Mouse (Mus musculus): ENCODE measurements around the gene Megf11. TPM values are rescaled to one million over a fixed set of nuclear protein-coding genes. Genes with fewer than 3 reads are reported as not detected.
A peak's percentile ranks its signal among the peaks of the same experiment; 100 is the strongest.
"Not testable (repeated sequence)": the region's sequence is repeated elsewhere in the genome, so short reads cannot be mapped to it uniquely, and the experiment has no call there.

The Megf11 gene
- polyA plus RNA-seq, 1 experiment from 2014 or later, result 1.0 TPM

GRCm38 (mm10) chr9:64734992-64735391 is 349.6 kb downstream of the Megf11 start:
- H3K9me3 ChIP-seq; H3K27me3 ChIP-seq; H3K4me2 ChIP-seq; H3K36me3 ChIP-seq; H3K9ac ChIP-seq; H3K4me3 ChIP-seq; ATAC-seq (ENCODE audit: borderline replicate concordance, extremely low read depth, low FRiP score, low TSS enrichment); H3K4me1 ChIP-seq; H3K27ac ChIP-seq: not testable (repeated sequence)
- WGBS, result 90% methylated on average over 7 of the region's 7 CpGs

- H3K9me3 ChIP-seq, result no peaks in the 10 kb centered on the region
- peaks cover 3% of the 10 kb centered on the region; the same call in 1 of the 2 replicates for H3K4me1 ChIP-seq
- no peaks in the 10 kb centered on the region for H3K36me3 ChIP-seq
- H3K27ac ChIP-seq, result peak overlapping the region; percentile 93
- H3K4me2 ChIP-seq, result peak overlapping the region; percentile 66
- no peaks in the 10 kb centered on the region for H3K27me3 ChIP-seq
- peak overlapping the region; percentile 99 for H3K4me3 ChIP-seq
- peak overlapping the region; percentile 93 for H3K9ac ChIP-seq
- no peak for ATAC-seq (ENCODE audit: borderline replicate concordance, extremely low read depth, low FRiP score, low TSS enrichment)
- WGBS, result 4% methylated on average over 9 of the region's 9 CpGs
Observed at GRCm38 (mm10) chr9:64736076-64736638, 350.7 kb downstream of the Megf11 start.

- H3K36me3 ChIP-seq, result no peaks in the 10 kb centered on the region
- no peaks in the 10 kb centered on the region for H3K27me3 ChIP-seq
- ATAC-seq (ENCODE audit: borderline replicate concordance, extremely low read depth, low FRiP score, low TSS enrichment), result peak; percentile 78
- H3K4me1 ChIP-seq, result peaks cover 3% of the 10 kb centered on the region; the same call in 1 of the 2 replicates
- H3K4me2 ChIP-seq, result peak overlapping the region; percentile 66
- H3K9me3 ChIP-seq, result no peaks in the 10 kb centered on the region
- H3K4me3 ChIP-seq, result peak overlapping the region; percentile 99
- peak overlapping the region; percentile 93 for H3K9ac ChIP-seq
- under 1% methylated on average over 34 of the region's 35 CpGs for WGBS
- H3K27ac ChIP-seq, result peak overlapping the region; percentile 93
Observed at GRCm38 (mm10) chr9:64736639-64737405, 351.4 kb downstream of the Megf11 start.

- no peaks in the 10 kb centered on the region for H3K36me3 ChIP-seq
- peak within 1 kb of the TSS; percentile 93 for H3K27ac ChIP-seq
- no peaks in the 10 kb centered on the region for H3K9me3 ChIP-seq
- under 1% methylated on average over 60 of the region's 61 CpGs for WGBS
- H3K4me1 ChIP-seq, result peaks cover 3% of the 10 kb centered on the region; the same call in 1 of the 2 replicates
- peak; percentile 98 for ATAC-seq (ENCODE audit: borderline replicate concordance, extremely low read depth, low FRiP score, low TSS enrichment)
- peak within 1 kb of the TSS; percentile 93 for H3K9ac ChIP-seq
- no peaks in the 10 kb centered on the region for H3K27me3 ChIP-seq
- H3K4me2 ChIP-seq, result peak within 1 kb of the TSS; percentile 66
- H3K4me3 ChIP-seq, result peak within 1 kb of the TSS; percentile 99
Observed at GRCm38 (mm10) chr9:64737406-64738201, 352.2 kb downstream of the Megf11 start, which contains the start of gene Rab11a. TSS of gene Rab11a (minus strand) at chr9:64737758.

- no peaks in the 10 kb centered on the region for H3K36me3 ChIP-seq
- no peak for ATAC-seq (ENCODE audit: borderline replicate concordance, extremely low read depth, low FRiP score, low TSS enrichment)
- no peak overlapping the region for H3K9ac ChIP-seq
- H3K4me3 ChIP-seq, result no peak overlapping the region
- no peaks in the 10 kb centered on the region for H3K27me3 ChIP-seq
- no peaks in the 10 kb centered on the region for H3K9me3 ChIP-seq
- no peak overlapping the region for H3K4me2 ChIP-seq
- 84% methylated on average over 2 of the region's 2 CpGs for whole genome bisulfite sequencing
- peaks cover 3% of the 10 kb centered on the region; the same call in 1 of the 2 replicates for H3K4me1 ChIP-seq
- H3K27ac ChIP-seq, result no peak overlapping the region
Observed at GRCm38 (mm10) chr9:64739001-64739400, 353.6 kb downstream of the Megf11 start.

GRCm38 (mm10) chr9:64742453-64742852 is 357.0 kb downstream of the Megf11 start:
- no peak overlapping the region for H3K27ac ChIP-seq
- no peak overlapping the region for H3K4me3 ChIP-seq
- no peak overlapping the region for H3K9ac ChIP-seq
- H3K36me3 ChIP-seq, result no peaks in the 10 kb centered on the region
- H3K27me3 ChIP-seq, result no peaks in the 10 kb centered on the region
- no peak for ATAC-seq (ENCODE audit: borderline replicate concordance, extremely low read depth, low FRiP score, low TSS enrichment)
- no peaks in the 10 kb centered on the region for H3K9me3 ChIP-seq
- WGBS, result 56% methylated on average over 1 of the region's 1 CpGs
- no peaks in the 10 kb centered on the region for H3K4me1 ChIP-seq
- H3K4me2 ChIP-seq, result no peak overlapping the region

GRCm38 (mm10) chr9:64747735-64748134 is 362.3 kb downstream of the Megf11 start:
- Histone ChIP-seq H3K36me3 (no peaks in the 10 kb centered on the region), H3K27me3 (no peaks in the 10 kb centered on the region), H3K4me2 (no peak overlapping the region), H3K9me3 (no peaks in the 10 kb centered on the region), H3K4me1 (no peaks in the 10 kb centered on the region), H3K4me3 (no peak overlapping the region), H3K9ac (no peak overlapping the region), H3K27ac (no peak overlapping the region)
- no peak for ATAC-seq (ENCODE audit: borderline replicate concordance, extremely low read depth, low FRiP score, low TSS enrichment)
- WGBS, result 61% methylated on average over 4 of the region's 4 CpGs

GRCm38 (mm10) chr9:64749314-64749713 is 363.9 kb downstream of the Megf11 start:
- Histone ChIP-seq H3K36me3 (no peaks in the 10 kb centered on the region), H3K4me1 (no peaks in the 10 kb centered on the region), H3K4me3 (no peak overlapping the region), H3K27ac (no peak overlapping the region), H3K4me2 (no peak overlapping the region), H3K27me3 (no peaks in the 10 kb centered on the region), H3K9ac (no peak overlapping the region), H3K9me3 (no peaks in the 10 kb centered on the region)
- no peak for ATAC-seq (ENCODE audit: borderline replicate concordance, extremely low read depth, low FRiP score, low TSS enrichment)
- WGBS, result 65% methylated on average over 6 of the region's 6 CpGs

- 83% methylated on average over 5 of the region's 5 CpGs for WGBS
Observed at GRCm38 (mm10) chr9:64752575-64752974, 367.1 kb downstream of the Megf11 start.

GRCm38 (mm10) chr9:64758052-64758451 is 372.6 kb downstream of the Megf11 start:
- H3K9ac ChIP-seq, result no peak overlapping the region
- H3K9me3 ChIP-seq, result no peaks in the 10 kb centered on the region
- 83% methylated on average over 14 of the region's 14 CpGs for WGBS
- H3K27me3 ChIP-seq, result no peaks in the 10 kb centered on the region
- no peaks in the 10 kb centered on the region for H3K4me1 ChIP-seq
- H3K36me3 ChIP-seq, result no peaks in the 10 kb centered on the region
- H3K27ac ChIP-seq, result no peak overlapping the region
- no peak overlapping the region for H3K4me3 ChIP-seq
- ATAC-seq (ENCODE audit: borderline replicate concordance, extremely low read depth, low FRiP score, low TSS enrichment), result no peak
- H3K4me2 ChIP-seq, result no peak overlapping the region

More at GRCm38 (mm10) chr9:64752575-64752974, 367.1 kb downstream of the Megf11 start:
- Histone ChIP-seq H3K9me3 (no peaks in the 10 kb centered on the region), H3K27me3 (no peaks in the 10 kb centered on the region), H3K36me3 (no peaks in the 10 kb centered on the region), H3K4me2 (no peak overlapping the region), H3K4me3 (no peak overlapping the region), H3K27ac (no peak overlapping the region), H3K9ac (no peak overlapping the region), H3K4me1 (no peaks in the 10 kb centered on the region)
- ATAC-seq (ENCODE audit: borderline replicate concordance, extremely low read depth, low FRiP score, low TSS enrichment), result no peak
